Mouse (Mus musculus) lung, postnatal 36 days (tissue): ENCODE results near the gene Atp5b.
A peak's percentile ranks its signal among the peaks of the same experiment; 100 is the strongest.
"Not testable (repeated sequence)": the region's sequence is repeated elsewhere in the genome, so short reads cannot be mapped to it uniquely, and the experiment has no call there.

ENCODE experiments used
- DNase-seq: peaks from one replicate; pipeline ENCODE4 v3.0.0; 2022; ENCODE audit warnings: mixed read lengths

Gene Atp5b

DNA sequence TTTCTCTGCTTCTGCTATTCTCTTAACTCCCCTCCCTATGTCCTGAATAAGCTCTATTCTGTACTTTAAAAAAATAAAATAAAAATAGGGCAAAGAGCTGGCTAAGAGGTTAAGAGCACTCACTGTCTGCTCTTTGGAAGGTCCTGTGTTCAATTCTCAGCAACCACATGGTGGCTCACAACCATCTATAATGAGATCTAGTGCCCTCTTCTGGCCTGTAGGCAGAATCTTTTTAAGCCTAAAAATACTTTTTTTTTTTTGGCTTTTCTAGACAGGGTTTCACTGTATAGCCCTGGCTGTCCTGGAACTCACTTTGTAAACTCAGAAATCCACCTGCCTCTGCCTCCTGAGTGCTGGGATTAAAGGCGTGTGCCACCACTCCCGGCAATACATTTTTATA lies 12.6 kb upstream of the Atp5b start:
- DNase-seq = not testable (repeated sequence)

DNA sequence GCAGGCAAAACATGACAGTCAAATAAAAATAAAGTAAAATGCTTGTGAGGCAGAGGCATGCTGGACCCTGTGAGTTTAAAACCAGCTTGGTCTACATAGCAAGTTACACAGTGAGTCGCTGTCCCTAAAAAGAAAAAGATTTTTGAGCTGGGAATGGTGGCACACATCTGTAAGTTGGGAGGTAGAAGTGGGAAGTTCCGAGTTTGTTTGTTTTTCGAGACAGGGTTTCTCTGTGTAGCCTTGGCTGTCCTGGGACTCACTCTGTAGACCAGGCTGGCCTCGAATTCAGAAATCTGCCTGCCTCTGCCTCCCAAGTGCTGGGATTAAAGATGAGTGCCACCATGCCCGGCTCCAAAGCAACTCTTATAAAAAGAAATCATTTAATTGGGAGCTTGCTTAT lies 4.8 kb upstream of the Atp5b start:
- not testable (repeated sequence) for DNase-seq

DNA sequence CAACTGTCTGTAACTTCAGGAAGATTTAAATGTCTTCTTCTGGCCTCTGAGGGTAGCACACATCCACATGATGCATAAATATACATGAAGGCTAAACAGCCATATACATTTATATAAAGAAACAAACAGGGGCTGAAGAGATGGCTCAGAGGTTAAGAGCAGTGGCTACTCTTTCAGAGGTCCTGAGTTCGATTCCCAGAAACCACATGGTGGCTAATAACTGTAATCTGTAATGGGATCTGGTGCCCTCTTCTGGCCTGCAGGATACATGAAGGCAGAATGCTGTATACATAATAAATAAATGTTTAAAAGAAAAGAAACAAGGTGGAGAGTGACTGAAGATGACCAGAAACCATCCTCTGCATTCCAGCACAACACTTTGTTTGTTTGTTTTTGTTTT lies 2.6 kb upstream of the Atp5b start:
- peak; percentile 75 for DNase-seq

DNA sequence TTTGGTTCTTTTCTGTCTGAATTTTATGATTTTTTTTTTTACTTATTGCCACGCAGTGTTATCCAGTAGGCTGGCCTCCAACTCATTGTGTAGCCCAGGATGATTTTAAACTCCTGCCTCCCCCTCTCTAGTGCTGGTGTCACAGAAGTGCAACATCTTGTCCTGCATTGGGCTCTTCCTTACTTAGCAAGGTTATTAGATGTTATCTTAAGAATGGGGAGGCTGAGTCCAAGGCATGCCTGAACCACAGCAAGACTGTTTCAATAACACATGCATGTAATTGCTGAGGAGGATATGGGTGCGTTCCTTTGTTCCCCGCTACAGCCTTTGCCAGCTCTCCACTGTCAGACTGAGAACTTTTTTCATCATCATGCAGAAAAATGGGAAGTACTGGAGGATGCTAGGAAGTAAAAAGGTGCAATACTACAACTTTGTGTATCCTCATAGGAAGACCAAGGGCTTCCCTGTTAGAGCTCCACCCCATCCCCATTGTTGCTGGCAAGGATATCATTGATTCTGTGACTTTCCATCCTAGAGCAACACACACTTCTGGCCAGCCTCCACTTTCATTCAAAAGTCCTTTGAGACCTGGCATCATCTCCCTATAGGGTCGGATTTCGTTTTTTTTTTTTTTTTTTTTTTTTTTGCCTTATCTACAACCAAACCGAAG lies 1.1 kb upstream of the Atp5b start:
- DNase-seq = no peak

DNA sequence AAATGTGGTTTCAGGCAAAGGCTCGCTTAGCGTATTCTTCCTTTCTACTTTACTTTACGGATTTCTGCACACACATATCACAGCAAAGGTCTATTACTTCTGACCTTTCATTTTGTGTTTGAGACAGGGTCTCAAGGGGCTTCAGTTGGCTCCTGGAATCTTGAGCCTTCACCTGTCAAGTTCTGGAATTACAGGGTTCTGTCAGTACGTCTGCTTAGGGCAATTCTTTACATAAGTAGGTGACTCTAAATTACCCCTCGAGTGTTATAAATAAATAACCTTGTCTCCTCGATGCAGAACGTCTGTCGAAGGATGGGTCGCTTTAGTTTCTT lies 630 bp upstream of the Atp5b start:
- no peak for DNase-seq

DNA sequence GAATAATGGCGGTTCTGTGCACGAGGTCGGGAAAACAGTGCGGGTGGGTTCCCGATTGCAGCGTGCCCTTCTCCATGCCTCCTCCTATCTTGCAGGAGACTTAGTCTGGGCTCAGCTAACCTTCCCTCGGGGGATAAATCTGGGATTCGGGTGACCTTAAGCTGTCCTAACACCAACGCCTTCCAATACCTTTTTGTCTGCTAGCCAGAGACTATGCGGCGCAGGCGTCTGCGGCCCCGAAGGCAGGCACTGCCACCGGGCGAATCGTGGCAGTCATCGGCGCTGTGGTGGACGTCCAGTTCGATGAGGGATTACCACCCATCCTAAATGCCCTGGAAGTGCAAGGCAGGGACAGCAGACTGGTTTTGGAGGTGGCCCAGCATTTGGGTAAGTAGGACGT lies 615 bp downstream of the Atp5b start:
- DNase-seq = peak; percentile 12

DNA sequence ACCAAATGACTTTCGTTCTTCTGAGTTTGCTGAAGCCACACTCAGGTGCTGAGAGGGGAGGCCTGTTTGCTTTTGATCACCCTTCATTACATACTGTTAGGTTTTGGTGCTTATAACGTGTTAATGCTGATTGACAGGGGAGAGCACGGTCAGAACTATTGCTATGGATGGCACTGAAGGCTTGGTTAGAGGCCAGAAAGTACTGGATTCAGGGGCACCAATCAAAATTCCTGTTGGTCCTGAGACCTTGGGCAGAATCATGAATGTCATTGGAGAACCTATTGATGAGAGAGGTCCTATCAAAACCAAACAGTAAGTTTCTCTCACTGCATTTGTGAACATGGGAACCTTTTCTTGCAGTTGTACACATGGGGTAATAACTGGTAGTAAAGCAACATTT lies 1.1 kb downstream of the Atp5b start:
- DNase-seq = no peak

DNA sequence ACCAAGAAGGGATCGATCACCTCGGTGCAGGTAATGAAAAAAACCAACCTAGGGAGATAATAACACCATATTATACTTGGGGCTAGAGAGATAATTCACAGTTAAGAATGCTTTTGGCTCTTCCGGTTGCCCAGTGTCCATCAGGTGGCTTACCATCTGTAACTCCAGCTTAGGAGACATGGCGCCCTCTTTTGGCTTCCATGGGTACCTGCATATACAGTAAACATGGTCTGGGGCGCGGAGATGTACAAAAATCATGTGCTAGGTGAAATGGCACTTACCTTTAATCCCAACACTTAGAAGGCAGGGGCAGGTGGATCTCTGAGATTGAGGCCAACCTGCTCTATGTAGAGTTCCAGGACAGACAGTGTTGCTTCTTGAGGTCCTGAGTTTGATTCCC lies 3.3 kb downstream of the Atp5b start:
- peak; percentile 45 for DNase-seq

DNA sequence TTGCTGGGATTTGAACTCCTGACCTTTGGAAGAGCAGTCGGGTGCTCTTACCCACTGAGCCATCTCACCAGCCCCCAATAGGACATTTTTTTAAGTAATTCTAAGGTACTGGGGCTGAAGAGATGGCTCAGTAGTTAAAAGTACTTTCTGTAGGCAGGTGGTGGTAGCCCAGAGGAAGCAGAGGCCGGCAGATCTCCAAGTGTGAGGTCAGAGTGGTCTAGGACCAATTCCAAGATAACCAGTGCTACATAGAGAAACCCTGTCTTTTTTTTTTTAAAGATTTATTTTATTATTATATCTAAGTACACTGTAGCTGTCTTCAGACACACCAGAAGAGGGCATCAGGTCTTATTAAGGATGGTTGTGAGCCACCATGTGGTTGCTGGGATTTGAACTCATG lies 4.1 kb downstream of the Atp5b start:
- DNase-seq = not testable (repeated sequence)

DNA sequence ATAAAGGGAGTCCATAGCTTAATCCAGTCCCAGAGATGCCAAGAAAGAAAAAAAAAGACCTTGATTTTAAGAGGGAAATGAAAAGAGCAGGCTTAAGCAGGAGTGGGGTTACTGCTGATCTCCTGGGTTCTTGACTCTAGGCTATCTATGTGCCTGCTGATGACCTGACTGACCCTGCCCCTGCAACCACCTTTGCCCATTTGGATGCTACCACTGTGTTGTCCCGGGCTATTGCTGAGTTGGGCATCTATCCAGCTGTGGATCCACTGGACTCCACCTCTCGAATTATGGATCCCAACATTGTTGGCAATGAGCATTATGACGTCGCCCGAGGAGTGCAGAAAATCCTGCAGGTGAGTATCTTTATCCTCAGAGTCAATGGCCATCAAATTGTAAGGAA lies 5.1 kb downstream of the Atp5b start:
- DNase-seq = no peak

DNA sequence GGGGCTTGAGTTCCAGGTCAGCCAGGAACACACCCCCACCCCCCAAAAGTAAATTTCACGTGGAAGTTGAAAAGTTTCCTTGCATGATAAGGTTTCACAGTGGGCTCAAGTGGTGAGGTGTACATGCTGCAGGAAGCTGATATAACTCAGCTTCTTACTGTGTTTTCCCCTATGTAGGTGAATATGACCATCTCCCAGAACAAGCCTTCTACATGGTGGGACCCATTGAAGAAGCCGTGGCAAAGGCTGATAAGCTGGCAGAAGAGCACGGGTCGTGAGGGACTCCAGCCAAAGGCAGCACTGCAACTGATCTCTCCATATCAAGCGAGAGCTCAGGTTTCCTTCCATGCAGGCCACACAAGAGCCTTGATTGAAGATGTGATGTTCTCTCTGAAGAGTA lies 6.8 kb downstream of the Atp5b start:
- DNase-seq = no peak

DNA sequence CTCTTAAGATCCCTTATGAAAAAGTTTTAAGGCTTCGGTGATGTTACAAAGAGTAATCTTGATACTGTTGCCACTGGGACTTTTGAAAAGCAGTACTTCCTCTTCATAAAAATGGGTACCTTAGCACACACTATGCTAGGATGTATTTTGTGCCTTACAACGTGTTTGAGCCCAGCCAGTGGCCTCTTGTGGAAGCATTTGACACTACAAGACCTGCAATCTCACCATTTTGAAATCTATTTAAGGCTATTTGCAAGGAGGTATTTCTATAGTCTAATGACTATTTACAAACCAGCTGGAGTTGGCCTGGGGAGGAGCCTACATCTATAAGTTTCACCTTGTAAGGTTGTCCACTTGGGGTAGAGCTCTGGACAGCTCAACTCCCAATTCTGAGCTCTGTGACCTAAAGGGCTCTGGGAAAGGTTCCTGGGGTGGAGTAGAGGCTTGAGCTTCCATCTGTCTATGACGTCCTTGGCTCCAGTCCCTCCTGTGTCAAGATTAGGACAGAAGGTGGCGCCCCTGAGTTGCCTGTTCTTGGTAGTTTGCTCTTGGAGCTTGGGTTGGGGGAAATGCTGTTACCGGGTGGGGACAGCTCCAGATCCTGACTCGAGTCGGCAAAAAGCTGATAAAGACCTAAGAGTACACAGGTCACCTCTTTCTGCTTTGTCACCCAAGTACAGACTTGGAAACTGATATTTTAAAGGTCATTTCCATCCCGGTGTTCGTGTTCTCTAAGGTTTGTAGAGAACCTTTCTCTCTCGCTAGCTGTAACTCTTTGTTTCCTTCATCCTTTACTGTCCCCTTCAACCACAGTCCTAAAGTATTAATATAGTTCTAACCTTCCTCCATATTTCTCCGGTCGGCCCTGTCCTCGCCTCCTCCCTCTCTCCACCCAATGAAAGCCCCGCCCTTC lies 7.8 kb downstream of the Atp5b start:
- DNase-seq = peak; percentile 97

DNA sequence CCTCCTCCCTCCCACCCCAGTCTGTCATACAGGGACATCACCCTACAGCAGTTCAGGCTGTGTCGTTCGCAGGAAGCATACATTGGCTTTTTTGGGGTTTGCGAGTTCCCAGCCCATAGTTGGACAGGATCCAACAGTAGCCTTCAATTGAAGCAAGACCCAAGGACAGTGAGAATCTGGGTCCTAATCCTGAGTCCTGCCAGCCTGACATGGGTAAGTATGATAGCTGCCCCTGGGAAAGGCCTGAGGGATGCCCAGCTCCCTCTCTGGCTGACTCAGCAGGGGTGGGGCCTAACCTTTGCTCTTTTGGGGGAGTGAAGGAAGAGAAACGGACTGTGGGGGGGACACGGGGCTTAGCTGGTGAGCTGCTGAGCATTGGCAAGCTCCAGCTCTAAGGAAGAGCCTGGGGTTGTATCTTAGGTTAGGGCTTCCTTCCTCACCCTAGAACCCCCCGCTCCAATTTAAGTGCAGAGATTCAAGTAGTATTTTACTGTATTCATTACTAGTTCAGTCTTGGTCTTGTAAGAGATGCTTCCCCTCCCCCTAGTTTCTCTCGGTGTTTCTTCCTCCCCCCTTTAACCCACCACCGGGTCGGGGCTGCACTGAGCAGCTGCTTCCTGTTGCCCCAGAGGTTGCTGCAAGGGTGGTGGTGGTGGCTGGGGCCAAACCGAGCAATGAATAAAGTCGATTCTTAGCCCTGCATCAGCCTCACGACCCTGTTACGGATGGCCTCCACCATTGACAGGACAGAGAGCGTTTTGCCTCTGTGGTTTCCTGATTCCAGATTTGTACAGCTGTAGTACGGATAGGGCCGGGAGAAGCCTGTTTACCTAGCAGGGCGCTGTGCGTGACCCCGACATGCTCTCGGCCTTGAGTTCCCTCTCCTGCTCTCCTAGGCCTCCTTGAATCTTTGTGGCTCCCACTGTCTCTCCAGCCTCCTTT lies 8.8 kb downstream of the Atp5b start, which contains the start of gene Baz2a:
Gene Baz2a, plus strand, starts transcription at position 14 of the 942 bp plus-strand sequence.
- peak; percentile 67 for DNase-seq

DNA sequence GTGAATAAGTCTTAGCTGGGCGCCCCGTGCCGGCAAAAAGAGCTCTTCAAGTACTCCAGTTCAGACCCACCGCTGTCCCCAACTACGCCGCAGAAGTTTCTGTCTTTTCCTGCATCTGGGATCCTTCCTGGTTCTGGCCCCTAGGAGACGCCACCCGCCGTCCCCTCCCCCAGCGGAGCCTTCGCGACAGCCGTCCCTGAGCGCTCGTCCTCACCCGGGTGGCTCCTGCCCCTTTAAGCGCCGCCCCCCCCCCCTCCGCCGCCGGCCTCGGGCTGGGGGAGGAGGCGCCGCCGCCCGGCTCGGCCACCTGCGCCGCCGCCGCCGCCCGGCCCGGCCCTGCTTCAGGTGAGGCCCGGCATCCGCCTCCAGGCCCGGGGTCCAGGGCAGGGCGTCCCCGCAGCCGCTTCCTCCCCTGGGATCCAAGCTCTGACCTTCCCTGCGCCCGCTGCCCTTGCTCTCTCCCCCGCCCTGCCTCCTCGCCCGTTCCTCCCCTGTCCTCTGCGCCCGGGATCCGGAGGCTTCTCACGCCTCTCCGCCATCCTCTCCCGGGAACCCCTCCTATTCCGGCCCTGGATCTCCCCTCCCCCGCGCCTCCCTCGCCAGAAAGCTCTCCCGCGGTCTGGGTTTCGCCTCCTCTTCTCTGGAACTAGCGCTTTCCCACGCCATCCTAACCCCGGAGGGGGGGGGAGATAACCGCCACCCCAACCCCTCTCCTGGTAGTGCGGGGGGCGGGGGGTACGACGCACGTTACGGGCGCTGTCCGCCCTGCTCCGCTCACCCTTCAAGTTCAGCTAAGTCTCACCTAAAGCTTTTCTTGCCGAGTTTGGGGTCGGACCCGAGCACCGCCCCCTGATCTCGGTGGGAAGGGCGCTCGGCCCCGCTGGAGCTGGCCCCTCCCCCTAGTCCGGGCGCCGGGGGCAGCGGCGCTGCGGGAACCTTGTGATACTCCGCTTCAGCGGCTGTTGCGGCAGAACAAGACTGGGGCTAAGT lies 9.7 kb downstream of the Atp5b start:
- DNase-seq = peak; percentile 89

DNA sequence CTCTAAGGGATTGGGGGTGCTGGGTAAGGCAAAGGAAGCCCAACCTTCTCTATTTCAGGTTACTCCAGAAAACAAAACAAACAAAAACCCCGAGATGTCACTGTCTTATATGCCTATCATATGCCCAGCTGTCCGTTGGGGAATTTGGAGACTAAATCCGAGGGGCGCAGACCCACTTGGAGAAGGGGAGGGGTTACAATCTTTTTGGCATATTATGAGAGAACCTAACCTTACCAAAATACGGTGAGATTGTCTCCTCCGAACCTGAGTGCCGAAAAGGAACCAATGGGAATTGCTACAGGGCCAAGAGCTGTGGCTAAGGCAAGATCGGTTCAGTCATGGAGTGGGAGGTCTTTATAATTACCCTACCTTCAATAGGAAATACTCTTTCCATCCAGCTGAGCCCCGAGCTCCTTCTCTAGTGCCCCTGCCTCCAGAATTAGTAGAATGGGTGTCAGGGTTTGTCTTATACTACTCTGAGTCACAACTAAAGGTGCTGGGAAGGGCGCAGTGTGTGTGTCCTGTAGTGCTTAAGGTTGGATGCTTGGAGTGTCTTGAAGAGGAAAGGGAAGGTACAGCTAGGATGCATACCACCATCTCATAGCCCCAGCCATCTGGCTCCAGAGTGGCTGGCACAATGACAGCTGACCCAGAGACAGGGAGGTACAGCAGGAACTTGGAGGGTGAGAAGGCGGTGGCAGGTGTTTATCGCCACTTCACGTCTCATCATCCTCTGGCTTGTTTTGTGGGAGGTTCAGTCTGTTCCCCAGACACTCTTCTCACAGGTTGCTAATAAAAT lies 10.6 kb downstream of the Atp5b start:
- peak; percentile 18 for DNase-seq

DNA sequence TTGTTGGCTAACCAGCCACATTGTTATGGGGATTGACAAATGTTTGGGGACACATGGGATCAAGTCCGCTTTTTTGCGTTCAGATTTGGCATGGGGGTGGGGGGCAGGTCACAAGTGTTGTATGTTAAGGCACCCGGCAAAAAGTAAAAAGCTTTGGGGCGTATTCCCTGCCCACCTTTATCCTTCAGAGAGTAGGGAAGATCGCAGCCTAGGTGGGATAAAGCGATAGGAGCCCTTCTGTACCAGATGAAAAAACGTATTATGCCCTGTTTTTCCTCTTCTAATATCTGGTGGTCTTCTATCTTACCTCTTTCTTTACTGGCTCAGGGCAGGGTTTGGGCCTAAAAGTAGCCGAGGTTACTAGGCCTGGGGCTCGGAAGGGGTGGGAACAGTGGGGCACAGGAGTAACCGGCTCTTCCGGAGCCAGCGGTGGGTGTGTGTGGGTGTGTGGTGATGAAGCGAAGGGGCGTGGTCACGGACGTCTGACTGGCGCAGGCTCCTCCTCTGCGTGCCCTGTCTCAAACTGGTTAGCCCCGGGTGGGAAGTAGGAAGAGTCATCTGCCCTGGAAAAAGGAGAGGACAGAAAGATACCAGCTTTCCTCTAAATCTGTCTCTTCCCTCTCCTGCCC lies 11.4 kb downstream of the Atp5b start:
- DNase-seq = peak; percentile 98

DNA sequence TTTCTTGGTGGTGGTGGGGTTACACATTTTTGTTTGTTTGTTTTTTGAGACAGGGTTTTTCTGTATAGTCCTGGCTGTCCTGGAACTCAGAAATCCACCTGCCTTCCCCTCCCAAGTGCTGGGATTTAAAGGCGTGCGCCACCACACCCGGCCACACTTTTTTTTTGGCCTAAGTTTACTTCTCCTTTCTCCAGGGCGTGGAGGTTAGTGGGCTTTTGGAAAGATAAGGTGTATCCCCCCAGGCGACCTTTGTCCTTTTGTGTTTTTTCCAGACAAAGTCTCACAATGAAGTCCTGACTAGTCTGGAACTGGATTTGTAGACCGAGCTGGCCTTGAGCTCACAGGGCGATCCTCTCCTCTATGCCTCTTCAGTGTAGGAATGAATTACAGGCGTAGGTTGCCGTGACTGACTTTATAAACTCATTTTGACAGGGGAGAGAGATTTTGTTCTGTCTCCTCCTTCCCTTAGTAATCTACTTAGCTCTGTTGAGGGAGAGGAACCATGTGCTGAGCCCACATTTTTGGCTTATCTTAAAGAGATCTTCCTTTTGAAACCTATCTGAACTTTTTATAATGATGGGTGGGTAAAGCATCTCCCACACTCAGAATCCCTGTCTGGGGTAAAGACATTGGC lies 12.0 kb downstream of the Atp5b start:
- DNase-seq = no peak

DNA sequence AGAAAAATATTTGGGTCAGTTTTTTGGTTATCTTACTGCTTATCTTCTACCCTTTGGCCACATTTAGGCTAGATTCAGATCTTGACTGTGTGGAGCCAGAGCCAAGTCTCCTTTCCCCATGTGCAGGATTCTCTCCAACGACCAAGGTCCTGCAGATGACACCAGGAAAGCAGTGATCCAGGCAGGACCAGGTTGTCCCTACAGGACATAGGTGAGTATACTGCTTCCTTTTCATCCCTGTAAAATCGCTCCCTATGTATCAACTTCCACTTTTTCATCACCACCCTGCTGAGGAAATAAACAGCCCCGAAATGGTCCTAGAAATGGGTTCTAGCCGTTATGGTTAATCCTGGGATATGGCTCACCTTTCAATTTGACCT lies 13.2 kb downstream of the Atp5b start:
- DNase-seq = no peak

DNA sequence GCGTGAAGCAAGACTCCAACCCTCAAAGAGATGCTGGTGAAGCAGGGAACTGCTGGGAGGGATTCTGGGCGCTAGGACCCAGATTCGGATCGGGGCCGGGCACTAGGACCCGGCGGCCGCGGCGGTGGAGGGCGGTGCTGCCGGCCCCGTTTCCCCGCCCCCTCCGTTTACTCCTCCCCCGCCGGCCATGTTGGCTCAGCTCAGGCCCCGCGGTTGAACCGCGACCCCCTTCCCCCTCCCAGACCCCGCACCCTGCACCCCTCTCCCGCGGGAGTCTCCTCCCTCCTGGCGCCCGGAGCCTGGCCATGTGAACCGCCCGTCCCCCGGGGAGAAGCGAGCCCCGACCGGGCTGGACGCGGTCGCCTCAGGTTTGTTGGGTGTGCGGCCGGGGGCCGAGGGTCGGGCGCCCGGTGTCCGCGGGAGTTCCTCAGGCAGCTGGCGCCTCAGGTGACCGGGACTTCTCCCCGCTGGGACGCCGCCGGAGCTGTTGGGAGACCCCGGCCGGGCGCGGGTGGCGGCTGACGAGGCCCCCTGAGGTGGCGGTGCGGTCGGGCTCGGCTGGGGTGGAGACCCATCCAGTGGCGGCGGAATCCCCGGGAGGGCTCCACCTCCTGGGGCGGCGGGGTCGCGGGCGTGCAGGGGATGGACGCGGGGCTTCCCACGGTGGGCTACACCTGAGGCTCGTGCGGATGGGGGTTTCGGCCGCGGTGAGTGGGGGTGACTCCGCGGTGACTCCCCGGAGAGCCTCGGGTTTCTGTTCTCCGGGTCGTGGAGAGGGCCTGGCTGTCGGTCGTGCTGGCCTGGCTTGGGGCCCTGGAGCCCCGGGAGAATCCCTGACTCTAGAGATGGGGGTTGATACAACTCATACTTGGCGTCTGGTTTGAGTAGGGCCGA lies 13.9 kb downstream of the Atp5b start:
- peak; percentile 85 for DNase-seq
